10 mouse cellular contexts compared by ENCODE assay signal in the genomic region with DNA sequence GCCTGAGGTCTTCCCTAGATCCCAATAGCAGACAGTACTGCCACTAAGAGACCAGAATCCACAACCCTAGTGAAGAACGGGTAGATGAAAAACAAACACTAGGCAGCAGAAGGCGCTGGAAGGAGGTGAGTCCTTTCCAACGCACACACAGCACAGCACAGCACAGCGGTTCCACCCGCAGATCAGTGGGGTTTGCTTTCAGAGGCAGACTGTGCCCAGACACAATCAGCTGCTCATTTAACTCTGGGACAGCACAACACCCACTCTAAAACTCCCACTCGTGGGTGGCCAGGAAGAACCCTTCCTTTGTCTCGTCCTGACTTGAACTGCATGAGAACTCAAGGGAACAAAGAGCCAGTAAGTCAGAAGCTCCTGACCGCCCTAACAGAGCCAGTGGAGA. TPM values are rescaled to one million over a fixed set of nuclear protein-coding genes. Genes with fewer than 3 reads are reported as not detected.
DNase-seq lines count a peak whose midpoint lies in the region; ATAC-seq and TF ChIP-seq lines count a peak whose summit lies in the region.
"Had no signal": no experiment of that assay in that cellular context is flagged by ENCODE, and none has a peak within 500 bp of the region (broad histone marks: within the 10 kb centered on the region; RNA-seq: fewer than 3 reads in every experiment).

No protein-coding gene starts in this region.

- H3K4me3 ChIP-seq in cerebellum, adult 2 months (replicated peaks; ENCODE audit: insufficient read depth, low read depth, low read length) = no peak overlapping the region
- peak overlapping the region; percentile 25; the same call in 1 of the 2 replicates for H3K4me3 ChIP-seq in layer of hippocampus, adult 2 months
- no peak overlapping the region for H3K4me3 ChIP-seq in limb, embryonic 13.5 days
- H3K4me3 ChIP-seq: neural tube, embryonic 12.5 days had no signal

- ATAC-seq in limb, embryonic 13.5 days (ENCODE audit: low FRiP score, low read depth) = no peak

- H3K4me1 ChIP-seq in cerebellum, adult 2 months (ENCODE audit: control insufficient read depth, insufficient read depth, low read length) = peaks cover 15% of the 10 kb centered on the region
- peaks cover 30% of the 10 kb centered on the region for H3K4me1 ChIP-seq in limb, embryonic 13.5 days

- H3K27me3 ChIP-seq in cerebellum, adult 2 months (ENCODE audit: control insufficient read depth, insufficient read depth, low read length) = no peaks in the 10 kb centered on the region
- no peaks in the 10 kb centered on the region for H3K27me3 ChIP-seq in limb, embryonic 13.5 days
- H3K27me3 ChIP-seq: neural tube, embryonic 12.5 days had no signal

- 0 out of 2 replicates have a peak overlapping the region, but pooled peaks have one; percentile 11 for H3K27ac ChIP-seq in cerebellum, adult 2 months (ENCODE audit: insufficient read depth, low read length)
- H3K27ac ChIP-seq in layer of hippocampus, adult 2 months = peak overlapping the region; percentile 90
- 0 out of 2 replicates have a peak overlapping the region, but pooled peaks have one; percentile 15 for H3K27ac ChIP-seq in limb, embryonic 13.5 days
- H3K27ac ChIP-seq: neural tube, embryonic 12.5 days had no signal

- DNase-seq in cerebellum, adult 2 months = no peak
- DNase-seq in cerebellum, postnatal 36 days = no peak
- no peak for DNase-seq in layer of hippocampus, adult 2 months (ENCODE audit: low spot score in 2 of 2)
- no peak for DNase-seq in layer of hippocampus, adult 9-10 months (ENCODE audit: low spot score)
- peak; percentile 8 for DNase-seq in T-cell, adult 2 months (ENCODE audit: low spot score)
- no peak for DNase-seq in adrenal gland, adult 2 months
- no peak for DNase-seq in yolk sac, embryonic 10.5 days (ENCODE audit: low spot score)

- no peaks in the 10 kb centered on the region for H3K9me3 ChIP-seq in limb, embryonic 13.5 days
- H3K9me3 ChIP-seq: neural tube, embryonic 12.5 days had no signal

- no peak for TF ChIP-seq CTCF in cerebellum, adult 2 months (IDR thresholded peaks at IDR 0.05; ENCODE audit: borderline replicate concordance, insufficient read depth, low read depth, low read length)
- no peak; the same call in 1 of the 2 replicates for TF ChIP-seq CTCF in layer of hippocampus, adult 2 months (conservative IDR thresholded peaks at IDR 0.05)

- H3K36me3 ChIP-seq in limb, embryonic 13.5 days = no peaks in the 10 kb centered on the region
- H3K36me3 ChIP-seq: neural tube, embryonic 12.5 days had no signal

- WGBS in cerebellum, adult 2 months = 41% methylated on average over 8 of the region's 8 CpGs
- 30% methylated on average over 8 of the region's 8 CpGs for WGBS in limb, embryonic 13.5 days

- H3K4me2 ChIP-seq in limb, embryonic 13.5 days (replicated peaks) = no peak overlapping the region
- H3K4me2 ChIP-seq: neural tube, embryonic 12.5 days had no signal

- no peak overlapping the region for H3K9ac ChIP-seq in limb, embryonic 13.5 days
- H3K9ac ChIP-seq: neural tube, embryonic 12.5 days had no signal

- no peak for TF ChIP-seq POLR2A in cerebellum, adult 2 months (IDR thresholded peaks at IDR 0.05; ENCODE audit: borderline replicate concordance, insufficient read depth, low read length)

RNA-seq across cellular contexts. Expression of a gene that starts 20.6 kb away (rescaled TPM):
- 0.15 and 0.16 TPM in 2 replicates for polyA plus RNA-seq in cerebellum, adult 2 months (2012; rRNA removed)
- total RNA-seq in layer of hippocampus, adult 2 months (2021) = under 1 TPM in 1 of 2 experiments, not detected in 1; 0.31 TPM
- polyA plus RNA-seq in limb, embryonic 13.5 days (2015; fragmentation: Nextera tagmentation; extraction: Ambion mirVana) = 0.31 and 0.75 TPM in 2 replicates
- under 1 TPM; 0.23 to 0.35 TPM for total RNA-seq in adrenal gland, adult 2 months (2021)
- polyA plus RNA-seq in adrenal gland, adult 2 months (2012; rRNA removed) = not detected in 2 replicates
- polyA plus RNA-seq: frontal cortex, adult 2 months had no signal

RNA-seq across cellular contexts. Expression of a gene that starts 21.0 kb away (rescaled TPM):
- 91.5 and 96.0 TPM in 2 replicates for polyA plus RNA-seq in cerebellum, adult 2 months (2012; rRNA removed)
- 100 to 1,000 TPM; 117 to 118 TPM for total RNA-seq in layer of hippocampus, adult 2 months (2021)
- polyA plus RNA-seq in limb, embryonic 13.5 days (2015; fragmentation: Nextera tagmentation; extraction: Ambion mirVana) = 43.3 and 44.0 TPM in 2 replicates
- 10 to 100 TPM; 51.3 to 69.0 TPM for total RNA-seq in adrenal gland, adult 2 months (2021)
- polyA plus RNA-seq in adrenal gland, adult 2 months (2012; rRNA removed) = 34.2 and 37.5 TPM in 2 replicates

RNA-seq across cellular contexts. Expression of a gene that starts 50.7 kb away (rescaled TPM):
- polyA plus RNA-seq in cerebellum, adult 2 months (2012; rRNA removed) = 1.2 and 1.3 TPM in 2 replicates
- total RNA-seq in layer of hippocampus, adult 2 months (2021) = under 1 TPM; 0.27 to 0.51 TPM
- 0.03 and 0.06 TPM in 2 replicates for polyA plus RNA-seq in limb, embryonic 13.5 days (2015; fragmentation: Nextera tagmentation; extraction: Ambion mirVana)
- total RNA-seq in adrenal gland, adult 2 months (2021) = not detected
- polyA plus RNA-seq in adrenal gland, adult 2 months (2012; rRNA removed) = 0.18 and 0.32 TPM in 2 replicates
- polyA plus RNA-seq: neural tube, embryonic 12.5 days had no signal

Comparison
In these comparisons a context has a peak if more than half of its experiments do, and no peak if none do; other contexts are left out.
1. H3K27ac ChIP-seq: peak in every context shown above with its lines; median percentile 90 in layer of hippocampus, adult 2 months; 15 in limb, embryonic 13.5 days; 11 in cerebellum, adult 2 months.